Mouse (Mus musculus) lung, postnatal 0 days (tissue): Measurements from ENCODE around the gene Hist2h2aa1.
"Not testable (repeated sequence)": the region's sequence is repeated elsewhere in the genome, so short reads cannot be mapped to it uniquely, and the experiment has no call there.

Experiments used
- CTCF ChIP-seq: IDR thresholded peaks from 2 replicates; pipeline ENCODE4 v1.5.1; 2016; ENCODE audit warnings: antibody characterized with exemption, mild to moderate bottlenecking
- EP300 ChIP-seq: IDR thresholded peaks from 2 replicates; pipeline ENCODE4 v1.6.1; 2016; ENCODE audit warnings: antibody characterized with exemption, mild to moderate bottlenecking, control low read depth

- TF ChIP-seq CTCF, EP300: not testable (repeated sequence)
Measured at GRCm38 (mm10) chr3:96268776-96269378, 23.6 kb downstream of the Hist2h2aa1 start.
